Mouse (Mus musculus): Measurements from ENCODE around the gene Aanat.

DNA sequence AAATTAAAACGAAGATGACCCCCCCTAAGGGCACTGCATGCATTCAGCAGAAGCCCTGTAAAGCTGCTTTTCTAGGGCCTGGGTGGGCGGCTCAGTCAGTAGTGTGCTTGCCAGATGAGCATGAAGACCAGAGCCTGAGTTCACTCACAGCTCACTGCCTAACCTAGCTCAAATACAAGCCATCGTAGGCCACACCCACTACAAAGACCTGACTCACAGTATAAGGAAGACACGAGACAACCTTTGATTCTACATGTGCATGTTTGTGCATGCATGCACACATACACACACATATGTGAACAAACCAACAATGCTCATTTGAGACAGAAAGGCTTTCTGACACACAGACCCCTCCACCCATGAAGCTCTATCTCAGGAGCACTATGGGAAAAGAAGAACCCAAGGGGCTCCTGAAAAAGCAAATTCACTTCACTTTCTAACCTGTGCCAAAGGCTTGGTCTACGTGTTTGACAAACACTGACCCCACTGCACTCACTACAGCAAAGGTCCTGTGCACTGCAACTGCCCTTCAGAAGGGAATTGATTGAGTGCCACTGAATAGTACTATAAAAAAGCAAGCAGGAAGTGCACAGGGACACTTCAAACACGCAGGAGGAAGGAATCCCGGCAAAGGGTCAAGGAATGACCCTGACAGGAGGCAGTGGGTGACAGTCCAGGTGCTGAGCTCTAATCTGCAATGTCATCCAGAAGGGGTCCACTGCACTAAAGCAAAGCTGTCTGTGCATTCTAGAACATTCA is 20.8 kb upstream of the Aanat start:
- TF ChIP-seq CTCF (IDR thresholded peaks at IDR 0.05; ENCODE audit: extremely low read depth, insufficient read depth, insufficient read length, insufficient replicate concordance) (no peak), POLR2A (IDR thresholded peaks at IDR 0.05; ENCODE audit: low read depth, low read length) (no peak)

Measured in spleen, adult 2 months (tissue).